Mouse (Mus musculus) heart, postnatal 36 days (tissue): ENCODE measurements around the gene Dgkg. TPM values are rescaled to one million over a fixed set of nuclear protein-coding genes. Genes with fewer than 3 reads are reported as not detected.

Experiments
- DNase-seq, 2 experiments: peaks; one replicate each; pipeline ENCODE4 v3.0.0; 2021 to 2022
- intact Hi-C: fragments of 180-260 bp; cut with DNase I; formaldehyde crosslinking; loops from one replicate; pipeline ENCODE4 v1.15.1; 2025
- total RNA-seq, 2 experiments: library from RNA; stranded (reverse); gene quantifications; 2 replicates each; pipeline ENCODE4 v1.2.3; 2021

The Dgkg gene
- total RNA-seq, 2 experiments from 2014 or later = 0.41 to 0.42 TPM

DNA sequence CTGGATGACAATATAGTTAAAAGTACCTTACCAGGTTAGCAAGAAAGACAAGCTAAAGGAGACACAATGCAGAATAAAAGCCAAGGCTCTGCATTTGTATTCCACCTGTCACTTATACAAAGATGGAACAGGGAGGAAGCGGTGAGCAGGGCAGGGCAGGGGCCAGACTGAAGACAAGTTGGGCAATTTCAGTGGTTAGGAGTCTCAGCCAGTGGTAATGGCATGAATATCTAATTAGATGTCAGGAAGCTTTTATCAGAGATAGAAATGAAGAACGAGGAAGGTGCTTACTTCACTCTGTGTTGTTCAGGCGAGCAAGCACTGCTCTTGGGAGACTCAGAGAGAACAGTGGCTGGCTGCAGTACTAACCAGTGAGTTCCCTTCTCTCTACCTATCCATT lies 5.8 kb downstream of the Dgkg start:
- DNase-seq = no peak
- intact Hi-C loops = no loop called here

DNA sequence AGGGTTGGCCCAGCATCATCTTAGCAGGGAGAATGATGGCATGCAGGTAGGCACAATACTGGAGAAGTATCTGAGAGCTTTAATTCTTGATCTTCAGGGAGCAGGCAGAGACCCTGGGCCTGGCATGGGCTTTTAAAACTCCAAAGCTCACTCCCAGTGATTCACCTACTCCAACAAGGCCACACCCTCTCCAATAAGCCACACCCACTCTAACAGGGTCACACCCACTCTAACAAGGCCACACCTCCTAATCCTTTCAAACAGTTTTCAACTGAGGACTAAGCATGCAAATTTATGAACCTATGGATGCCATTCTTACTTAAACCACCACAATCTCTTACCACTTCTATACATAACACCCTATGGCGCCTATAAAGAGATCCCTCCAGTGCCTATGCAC lies 11.8 kb downstream of the Dgkg start:
- no peak for DNase-seq
- intact Hi-C loops = no loop called here

DNA sequence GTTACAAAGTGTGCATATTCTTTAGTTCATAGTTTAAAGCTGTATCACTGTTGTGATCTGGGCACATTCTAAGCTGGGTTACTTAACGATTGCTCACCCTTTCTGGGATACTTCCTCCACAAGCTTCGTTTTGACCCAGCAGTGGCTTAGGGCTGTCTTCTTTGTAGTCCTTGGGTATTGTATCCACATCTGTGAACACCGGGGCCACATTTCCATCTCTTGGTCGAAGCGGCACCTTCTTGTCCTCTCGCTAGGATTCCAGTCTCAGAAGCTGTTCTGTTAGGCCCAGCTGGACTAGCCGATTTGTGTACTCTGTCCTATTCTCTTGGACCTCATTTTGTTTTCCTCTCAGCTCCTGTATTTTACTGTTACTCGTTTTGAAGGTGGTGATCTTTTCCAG lies 13.6 kb downstream of the Dgkg start:
- intact Hi-C loops = no loop called here
- no peak for DNase-seq

DNA sequence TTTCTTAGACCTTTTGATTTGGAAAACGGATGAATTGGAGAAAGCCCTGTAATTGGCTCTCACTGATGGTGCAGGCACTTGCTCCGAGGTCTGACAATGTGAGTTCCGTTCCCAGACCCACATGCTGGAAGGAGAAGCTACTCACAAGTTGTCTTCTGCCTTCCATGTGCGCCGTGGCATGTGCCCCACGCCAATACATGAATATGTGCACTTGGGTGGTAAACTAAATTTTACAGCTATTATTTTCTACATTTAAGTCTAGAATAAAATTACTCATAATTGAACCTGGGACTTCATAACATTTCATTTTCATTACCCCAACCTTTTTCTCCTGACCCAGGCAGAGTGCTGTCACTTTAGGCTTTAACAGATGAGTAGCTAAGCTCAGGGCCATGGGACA lies 14.1 kb downstream of the Dgkg start:
- intact Hi-C loops = no loop called here
- no peak for DNase-seq

DNA sequence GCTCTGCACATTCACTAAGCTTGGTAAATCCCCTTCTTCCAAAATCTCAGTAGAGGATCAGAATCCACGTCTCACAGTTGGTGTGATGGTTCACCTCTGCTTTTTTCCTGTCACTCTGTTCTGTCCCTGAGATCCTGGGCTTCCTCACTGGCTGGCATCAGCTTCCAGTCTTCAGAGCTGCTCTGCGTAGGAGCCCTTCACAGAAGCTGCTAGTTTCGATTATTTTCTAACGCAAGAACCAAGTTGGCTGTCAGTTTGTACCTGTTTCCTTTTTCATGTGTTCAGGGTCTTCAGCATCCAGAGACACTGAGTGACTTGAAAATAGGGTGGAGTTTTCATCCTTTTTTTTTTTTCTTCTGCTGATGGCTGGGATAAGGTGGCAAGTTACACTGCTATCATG lies 15.0 kb downstream of the Dgkg start:
- intact Hi-C loops = no loop called here
- no peak for DNase-seq

DNA sequence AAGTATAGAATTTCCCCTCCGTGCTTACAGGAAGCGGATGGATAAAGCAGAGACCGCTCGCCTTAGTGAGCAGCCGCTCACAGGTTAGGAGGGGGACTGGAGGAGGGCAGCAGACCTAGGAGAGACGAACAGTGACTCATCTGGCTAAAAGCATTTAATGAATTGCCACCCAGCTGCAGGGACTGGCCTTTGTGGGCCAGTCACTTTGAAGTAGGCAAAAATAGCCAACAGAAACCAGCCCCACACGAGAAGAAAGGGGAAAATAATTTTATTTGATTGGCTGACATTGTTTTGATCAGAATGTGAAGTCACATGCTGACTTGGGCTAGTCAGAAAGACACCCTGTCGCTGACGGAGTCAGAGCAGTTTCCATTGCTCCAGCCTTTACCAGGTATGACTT lies 15.4 kb downstream of the Dgkg start:
- intact Hi-C loops = no loop called here
- no peak for DNase-seq

DNA sequence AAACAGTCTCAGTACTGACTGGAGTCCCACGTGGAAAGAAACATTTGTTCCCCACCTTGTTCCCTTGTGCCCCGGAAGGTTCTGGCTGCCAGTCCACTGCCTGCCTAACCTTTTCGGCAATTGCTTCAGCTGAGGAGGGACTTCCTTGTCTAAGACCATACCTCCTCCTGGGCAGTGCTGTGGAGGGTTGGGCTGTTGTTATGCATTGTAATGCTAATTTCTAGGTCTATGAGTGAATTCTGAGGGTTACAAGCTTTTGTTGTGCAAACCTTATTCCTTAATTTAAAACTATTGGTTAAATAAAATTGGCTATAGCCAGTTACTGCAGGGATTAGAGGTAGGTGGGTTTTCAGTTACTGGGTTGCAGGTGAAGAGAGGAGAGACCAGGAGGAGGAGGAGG lies 19.7 kb downstream of the Dgkg start:
- intact Hi-C loops = no loop called here
- DNase-seq = no peak

DNA sequence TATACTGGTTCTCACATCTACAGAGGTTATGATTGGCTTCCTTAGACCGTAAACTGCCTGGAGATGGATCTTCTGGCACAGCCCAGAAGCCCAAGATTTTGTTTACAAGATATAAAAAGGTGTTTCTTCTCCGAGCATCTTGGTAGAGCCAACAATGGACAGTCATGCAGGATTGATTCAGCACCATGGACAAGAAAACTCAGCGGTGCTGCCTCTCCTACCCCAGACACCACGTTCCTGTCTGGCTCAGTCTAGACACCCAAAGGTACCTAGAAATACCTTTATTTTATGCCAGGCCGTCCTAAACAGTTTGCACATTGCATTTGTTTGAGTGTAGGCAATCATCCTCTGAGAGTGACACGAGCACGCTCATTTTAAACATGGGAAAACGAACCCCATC lies 21.3 kb downstream of the Dgkg start:
- no peak for DNase-seq
- intact Hi-C loops = no loop called here

DNA sequence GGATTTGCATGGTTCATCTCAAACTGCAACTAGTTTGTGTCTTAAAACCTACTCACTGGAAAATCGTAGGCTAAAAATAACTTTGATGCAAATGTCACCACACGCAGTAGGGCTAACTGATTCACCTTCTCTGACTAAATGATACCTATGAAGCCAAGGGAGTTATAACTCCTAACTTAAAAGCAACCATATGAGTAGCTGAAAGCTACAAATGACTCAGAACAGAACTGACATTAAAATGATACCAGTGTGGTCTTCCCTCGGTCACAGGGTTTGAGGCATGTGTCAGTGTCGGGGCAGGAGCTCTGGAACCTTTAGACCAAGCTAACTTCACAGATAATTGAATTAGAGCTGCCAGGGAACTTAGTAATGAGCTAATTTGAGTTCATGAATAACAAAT lies 24.0 kb downstream of the Dgkg start:
- DNase-seq = no peak
- intact Hi-C loops = no loop called here

DNA sequence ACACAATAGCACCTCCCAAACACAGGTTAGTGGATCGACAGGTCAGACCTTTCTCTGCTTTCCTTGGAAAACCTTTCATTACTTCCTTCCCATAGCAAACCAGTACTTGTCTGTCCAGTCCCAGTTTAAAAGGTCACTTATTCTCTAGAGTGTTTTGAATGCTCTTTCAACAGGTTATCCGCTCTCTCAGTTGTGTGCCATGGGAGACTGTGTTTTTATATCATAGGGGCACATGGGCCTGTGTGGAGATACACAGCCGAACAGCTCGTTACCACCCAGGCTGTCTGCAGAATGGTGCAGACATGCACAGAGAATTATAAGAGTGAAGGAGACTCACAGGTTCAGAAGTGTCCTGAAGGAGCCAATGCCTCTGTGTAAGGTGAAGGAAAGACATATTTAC lies 26.7 kb downstream of the Dgkg start:
- intact Hi-C loops = no loop called here
- DNase-seq = no peak

DNA sequence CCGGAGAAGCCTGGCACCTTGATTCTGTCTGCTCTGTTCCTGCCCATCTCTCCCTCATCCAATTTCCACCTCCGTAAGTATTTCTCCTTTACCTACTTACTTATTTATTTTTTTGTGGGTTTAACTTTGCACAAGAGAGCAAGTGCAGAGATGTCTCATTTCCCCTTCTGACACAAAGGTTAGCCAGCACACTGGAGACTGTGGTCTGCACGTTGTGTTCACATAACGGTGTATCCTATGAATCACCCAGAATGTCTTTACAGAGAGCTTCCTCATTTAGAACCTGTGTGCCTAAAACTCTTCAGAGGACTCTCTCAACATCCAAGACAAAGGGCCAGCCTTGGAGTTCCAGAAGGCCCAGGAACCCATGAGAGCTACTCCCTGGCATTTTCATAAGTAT lies 27.1 kb downstream of the Dgkg start:
- intact Hi-C loops = no loop called here
- no peak for DNase-seq

DNA sequence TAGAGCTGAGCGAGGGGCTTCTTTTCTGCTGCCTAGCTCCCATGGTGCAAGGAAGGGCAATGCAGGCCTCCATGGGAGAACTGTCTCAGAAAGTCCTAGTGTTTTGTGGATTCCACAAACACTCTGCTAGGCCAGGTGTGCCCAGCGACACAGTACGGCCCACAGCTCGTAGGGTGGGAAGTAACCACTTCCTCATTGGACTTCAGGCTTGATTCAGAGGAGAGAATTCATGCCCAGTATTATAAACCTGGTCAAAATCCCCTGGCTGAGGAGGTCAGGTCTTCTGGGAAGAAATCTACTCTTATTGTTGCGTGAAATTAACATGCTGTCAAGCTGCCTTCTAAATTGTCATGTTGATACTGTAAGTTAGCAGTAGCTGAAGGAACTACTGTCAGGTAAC lies 31.0 kb downstream of the Dgkg start:
- intact Hi-C loops = no loop called here
- DNase-seq = no peak

DNA sequence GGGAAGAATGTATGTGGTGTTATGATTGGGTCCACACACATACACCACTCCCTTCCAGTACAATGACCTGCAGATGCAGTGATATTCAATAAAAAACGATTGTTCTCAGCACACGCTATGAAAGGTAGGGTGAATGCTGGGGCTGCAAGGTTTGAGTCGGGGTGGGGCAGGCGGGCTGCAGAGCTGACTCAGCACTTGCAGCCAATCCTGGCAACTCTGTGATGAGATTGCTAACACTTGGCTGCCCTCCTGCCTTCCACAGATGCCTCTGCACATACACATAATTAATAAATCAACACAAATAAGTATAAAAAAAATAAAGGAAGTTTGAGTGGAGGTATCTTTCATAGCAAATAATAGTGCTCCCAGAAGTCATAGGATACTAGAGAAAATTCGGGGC lies 31.6 kb downstream of the Dgkg start:
- no peak for DNase-seq
- intact Hi-C loops = no loop called here

DNA sequence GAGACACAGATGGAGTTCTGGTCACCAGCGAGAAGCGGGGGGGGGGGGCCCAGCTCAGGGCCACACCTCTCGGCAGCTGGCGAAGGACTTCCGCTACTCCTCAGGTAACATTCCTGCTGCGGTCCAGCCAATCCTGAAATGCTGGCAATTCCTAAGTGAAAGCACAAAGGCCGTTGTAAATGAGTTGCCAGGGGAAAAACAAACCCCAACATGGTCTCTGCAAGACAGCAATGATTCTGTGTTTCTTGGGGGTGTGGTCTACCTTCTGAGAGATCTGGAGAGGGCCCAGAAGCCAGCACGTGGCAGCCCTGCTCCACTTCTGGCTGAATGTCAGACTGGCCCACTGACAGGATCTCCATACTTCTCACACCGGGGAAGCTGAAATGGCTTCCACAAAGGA lies 34.7 kb downstream of the Dgkg start:
- intact Hi-C loops = no loop called here
- DNase-seq = no peak

DNA sequence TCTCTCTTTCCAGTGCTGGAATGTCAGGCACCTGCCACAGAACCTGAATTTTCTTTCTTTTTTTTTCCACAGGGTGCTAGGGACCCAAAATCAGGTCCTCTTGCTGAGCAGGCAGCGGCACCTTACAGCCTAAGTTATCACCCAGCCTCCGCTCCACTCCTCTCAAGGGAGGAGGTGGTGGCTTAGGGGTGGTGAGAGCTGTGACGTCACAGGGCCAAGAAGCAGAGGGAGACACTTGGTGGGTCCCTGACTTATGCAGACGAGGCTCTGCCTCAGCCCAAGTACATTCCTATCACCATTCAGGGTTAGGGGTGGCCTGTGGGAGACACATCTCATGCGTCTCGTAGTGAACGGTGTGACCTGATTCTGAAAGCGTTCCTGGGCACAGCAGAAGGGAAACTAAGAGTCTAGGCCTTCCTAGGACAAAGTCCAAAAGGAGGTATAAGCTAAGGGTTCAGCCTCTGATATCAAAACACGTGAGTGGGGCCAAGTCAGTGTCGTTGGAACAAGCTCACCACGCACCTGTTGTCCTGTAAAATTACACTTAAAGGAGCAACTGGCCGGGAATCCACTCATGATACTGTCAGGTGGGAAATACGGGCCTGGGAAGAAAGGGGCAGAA lies 35.6 kb downstream of the Dgkg start:
- intact Hi-C loops = no loop called here
- DNase-seq = no peak

DNA sequence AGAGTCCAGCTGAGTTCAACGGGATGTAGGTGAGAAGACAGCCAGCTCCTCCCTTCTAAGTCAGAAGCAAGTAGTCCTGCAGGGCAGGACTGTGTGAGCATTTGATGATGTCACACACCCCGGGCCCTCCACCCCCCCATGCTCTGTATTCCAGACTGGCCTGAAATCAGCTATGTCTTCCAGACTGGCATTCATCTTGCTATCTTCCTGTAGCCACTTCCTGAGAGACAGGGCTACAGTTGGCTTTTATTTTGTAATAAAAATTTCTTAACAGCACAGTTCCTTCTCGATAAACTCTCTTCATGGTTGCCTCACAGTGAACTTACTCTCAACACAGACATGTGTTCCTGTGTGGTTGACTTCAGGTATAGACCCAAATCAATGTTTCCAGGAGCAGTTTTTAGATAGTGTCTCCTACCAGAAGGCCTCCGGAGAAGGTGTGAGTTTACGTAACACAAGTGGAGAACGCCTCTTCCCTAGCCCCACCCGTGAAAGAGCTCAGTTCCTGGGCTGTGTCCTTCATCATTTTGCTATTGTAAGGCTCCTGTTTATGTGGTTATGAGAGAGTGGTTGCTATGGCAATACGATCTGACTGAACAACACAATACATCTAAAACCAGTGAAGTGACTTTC lies 38.5 kb downstream of the Dgkg start:
- intact Hi-C loops = no loop called here
- DNase-seq = no peak

DNA sequence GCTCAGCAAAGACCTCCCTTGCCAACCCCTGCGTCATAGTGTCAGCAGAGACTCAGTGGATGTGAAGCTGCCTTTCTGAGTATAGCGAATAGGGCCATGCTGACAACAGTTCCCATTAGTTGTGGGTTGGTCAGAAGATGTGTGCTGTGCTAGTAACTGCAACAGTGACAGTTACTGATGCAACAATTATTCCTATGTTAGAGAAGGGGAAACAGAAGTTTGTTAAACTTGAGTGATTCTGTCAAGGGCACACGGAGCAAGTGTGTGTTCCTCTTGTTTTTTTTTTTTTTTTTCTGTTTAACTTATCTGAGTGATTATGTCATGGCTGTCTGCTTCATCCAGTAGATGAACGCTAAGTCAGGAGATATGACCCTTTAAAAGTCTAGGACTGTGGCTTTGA lies 41.2 kb downstream of the Dgkg start:
- intact Hi-C loops = no loop called here
- DNase-seq = no peak

DNA sequence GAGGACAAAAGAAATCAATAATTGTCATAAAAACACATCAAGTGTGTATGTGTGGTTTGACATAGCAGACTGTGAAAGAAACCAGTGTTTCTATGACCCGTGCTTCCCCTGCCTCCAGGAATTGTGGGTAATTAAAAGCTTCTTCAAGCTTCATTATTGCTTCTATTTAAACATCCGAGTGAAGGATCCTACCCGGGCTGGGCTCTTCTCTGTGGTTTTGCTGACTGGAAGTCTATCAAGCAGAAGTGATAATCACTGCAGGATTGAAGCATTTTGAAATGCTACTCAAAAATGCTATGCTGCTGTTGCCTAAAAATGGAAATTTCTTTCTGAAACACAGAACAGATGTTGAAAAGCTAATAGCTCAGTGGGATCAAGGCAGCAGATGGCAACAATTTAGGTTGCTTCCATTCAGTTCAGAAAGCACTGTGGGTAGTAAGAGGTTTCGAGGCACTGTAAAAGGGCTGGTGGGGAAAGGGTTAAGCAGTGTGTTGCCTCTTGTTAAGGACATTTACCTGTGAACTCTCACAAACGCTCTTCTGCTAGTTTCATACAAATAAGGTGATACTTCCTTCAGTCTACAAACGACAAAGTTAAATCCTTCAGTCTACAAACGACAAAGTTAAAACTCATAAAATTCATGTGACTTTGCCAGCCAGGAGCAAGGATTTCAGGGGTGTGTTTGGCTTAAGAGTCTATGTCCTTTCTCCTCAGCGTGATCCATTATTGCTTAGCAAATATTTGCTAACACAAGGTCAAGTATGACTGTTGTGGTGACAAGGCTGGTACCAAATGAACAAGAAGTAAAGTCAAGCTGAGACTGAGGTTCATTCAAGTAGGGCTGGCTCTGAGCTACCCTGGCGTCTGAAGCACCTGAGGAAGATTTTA lies 43.6 kb downstream of the Dgkg start:
- intact Hi-C loops = no loop called here
- no peak for DNase-seq

DNA sequence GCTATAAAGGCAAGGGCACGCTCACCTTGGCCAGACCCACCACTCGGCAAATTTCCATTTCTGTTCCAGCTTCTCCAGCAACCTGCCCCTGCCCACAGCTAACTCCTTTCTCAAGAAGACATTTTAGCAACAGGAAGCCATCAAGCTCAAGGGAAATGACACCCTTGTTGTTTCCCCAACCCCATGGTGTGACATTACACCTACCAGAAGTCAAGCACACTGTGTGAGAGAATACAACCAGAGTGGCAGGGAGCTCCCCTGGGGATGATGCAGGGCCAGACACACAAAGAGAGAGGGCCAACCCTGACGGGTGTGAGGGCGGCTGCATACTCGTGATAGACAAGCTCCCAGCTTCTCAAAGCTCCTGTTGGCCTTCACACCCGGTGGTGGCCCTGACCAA lies 49.0 kb downstream of the Dgkg start:
- DNase-seq = no peak
- intact Hi-C loops = no loop called here

DNA sequence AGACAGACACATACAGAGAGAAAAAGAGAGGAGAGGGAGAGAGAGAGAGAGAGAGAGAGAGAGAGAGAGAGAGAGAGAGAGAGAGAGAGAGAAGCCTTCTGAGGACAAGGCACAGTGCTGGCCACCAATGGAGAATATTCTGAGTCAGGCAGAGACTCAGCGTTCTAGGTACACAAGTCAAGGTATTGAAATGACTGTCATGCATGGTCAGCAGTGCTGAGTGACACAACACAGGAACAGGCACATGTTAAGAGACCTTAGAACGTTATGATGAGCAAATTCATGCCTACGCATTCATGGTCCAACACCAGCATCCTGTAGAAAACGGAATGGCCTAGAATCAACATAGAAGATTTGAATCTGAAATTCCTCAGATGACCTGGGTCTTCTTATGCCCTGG lies 50.0 kb downstream of the Dgkg start:
- no peak for DNase-seq
- intact Hi-C loops = no loop called here

DNA sequence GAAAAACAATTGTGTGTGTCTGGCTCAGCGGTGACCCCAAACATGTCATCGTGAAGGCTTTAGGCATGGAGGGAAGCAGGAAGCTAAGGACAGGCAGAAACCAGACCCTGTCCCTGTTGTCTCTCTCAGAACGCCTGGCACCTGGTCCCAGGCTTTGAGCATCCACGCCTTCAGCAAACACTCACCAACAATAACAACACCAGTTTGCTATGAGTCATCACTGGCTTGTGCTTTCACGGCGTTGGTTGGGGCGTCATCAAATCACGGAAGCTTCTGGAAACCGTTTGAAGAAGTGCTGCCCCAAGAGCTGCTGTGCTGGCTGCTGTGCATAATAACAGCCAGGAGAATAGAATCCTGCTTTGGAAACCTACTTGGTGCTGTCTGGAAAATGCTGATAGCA lies 54.6 kb downstream of the Dgkg start:
- intact Hi-C loops = no loop called here
- no peak for DNase-seq

DNA sequence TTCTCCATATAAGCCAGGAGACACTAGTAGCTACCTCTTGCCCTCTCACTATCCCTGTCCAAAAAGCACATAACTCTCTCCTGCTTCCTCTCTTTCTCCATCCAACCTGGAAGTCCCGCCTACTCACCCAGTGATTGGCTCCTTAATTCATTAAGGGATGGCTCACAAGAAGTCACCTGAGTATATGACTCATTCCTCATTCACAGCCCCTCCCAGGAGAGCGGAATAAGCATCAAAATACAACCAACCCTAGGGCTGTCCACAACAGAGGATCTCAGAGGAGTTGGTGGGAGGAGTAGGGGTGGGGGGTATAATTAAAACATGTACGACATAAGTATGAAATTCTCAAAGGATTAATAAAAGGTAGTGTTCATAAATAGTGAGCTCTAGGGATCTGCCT lies 55.3 kb downstream of the Dgkg start:
- intact Hi-C loops = no loop called here
- no peak for DNase-seq
